9 mouse cellular contexts compared by ENCODE assay signal in genomic region chr9:60281281-60281680, GRCm38 (mm10).
DNase-seq lines count a peak whose midpoint lies in the region; ATAC-seq and TF ChIP-seq lines count a peak whose summit lies in the region.
"Had no signal": no experiment of that assay in that cellular context is flagged by ENCODE, and none has a peak within 500 bp of the region (broad histone marks: within the 10 kb centered on the region; RNA-seq: fewer than 3 reads in every experiment).

No protein-coding gene starts in this region.

- H3K4me2 ChIP-seq in midbrain, postnatal 0 days (ENCODE audit: low read depth, low read length, poor library complexity, severe bottlenecking) = no peak overlapping the region
- H3K4me2 ChIP-seq in stomach, embryonic 16.5 days (ENCODE audit: low read depth, low read length) = no peak overlapping the region
- H3K4me2 ChIP-seq in forebrain, embryonic 12.5 days = no peak overlapping the region
- H3K4me2 ChIP-seq: embryonic facial prominence, embryonic 15.5 days had no signal

- no peaks in the 10 kb centered on the region for H3K9me3 ChIP-seq in midbrain, embryonic 10.5 days (replicated peaks)
- no peaks in the 10 kb centered on the region for H3K9me3 ChIP-seq in midbrain, postnatal 0 days (ENCODE audit: low read length)
- no peaks in the 10 kb centered on the region for H3K9me3 ChIP-seq in stomach, embryonic 16.5 days (replicated peaks; ENCODE audit: control insufficient read depth, low read length)
- H3K9me3 ChIP-seq in forebrain, embryonic 12.5 days = no peaks in the 10 kb centered on the region
- H3K9me3 ChIP-seq: embryonic facial prominence, embryonic 15.5 days had no signal

- 0 out of 2 replicates have a peak overlapping the region, but pooled peaks have one; percentile 28 for H3K27ac ChIP-seq in midbrain, embryonic 10.5 days (replicated peaks)
- H3K27ac ChIP-seq in midbrain, postnatal 0 days (ENCODE audit: low read depth, low read length) = no peak overlapping the region
- H3K27ac ChIP-seq in stomach, embryonic 16.5 days (ENCODE audit: low read length) = peak overlapping the region; percentile 60; the same call in 1 of the 2 replicates
- no peak overlapping the region for H3K27ac ChIP-seq in left cerebral cortex, adult 2 months
- no peak overlapping the region for H3K27ac ChIP-seq in forebrain, embryonic 12.5 days
- H3K27ac ChIP-seq: embryonic facial prominence, embryonic 15.5 days had no signal

- intact Hi-C loops in heart, postnatal 14 days (cut with DNase I) = loop anchor here (5.0 kb wide), 1 partner anchor 241 kb away; the partner anchor contains the start of gene Thsd4
- intact Hi-C loops in left cerebral cortex, adult 2 months (cut with DNase I) = no loop called here

- WGBS in midbrain, embryonic 10.5 days = 79% methylated on average over 11 of the region's 11 CpGs
- WGBS in midbrain, postnatal 0 days = 53% methylated on average over 11 of the region's 11 CpGs
- WGBS in stomach, embryonic 16.5 days = 47% methylated on average over 11 of the region's 11 CpGs
- WGBS in forebrain, embryonic 12.5 days = 69% methylated on average over 11 of the region's 11 CpGs

- ATAC-seq in midbrain, postnatal 0 days (ENCODE audit: low FRiP score) = no peak
- ATAC-seq in stomach, embryonic 16.5 days (ENCODE audit: insufficient read depth, low FRiP score) = peak; percentile 42; the same call in 1 of the 2 replicates
- no peak for ATAC-seq in forebrain, embryonic 12.5 days (ENCODE audit: low FRiP score)

- H3K9ac ChIP-seq in midbrain, postnatal 0 days (replicated peaks; ENCODE audit: low read length, poor library complexity, severe bottlenecking) = no peak overlapping the region
- H3K9ac ChIP-seq in stomach, embryonic 16.5 days (ENCODE audit: low read length) = no peak overlapping the region
- H3K9ac ChIP-seq in forebrain, embryonic 12.5 days = no peak overlapping the region
- H3K9ac ChIP-seq: embryonic facial prominence, embryonic 15.5 days had no signal

- peaks cover 50% of the 10 kb centered on the region for H3K27me3 ChIP-seq in midbrain, embryonic 10.5 days (ENCODE audit: low read depth, poor library complexity, severe bottlenecking)
- no peaks in the 10 kb centered on the region for H3K27me3 ChIP-seq in midbrain, postnatal 0 days (ENCODE audit: insufficient read depth, low read length)
- H3K27me3 ChIP-seq in stomach, embryonic 16.5 days (ENCODE audit: control insufficient read depth, insufficient read depth, low read length) = no peaks in the 10 kb centered on the region
- H3K27me3 ChIP-seq in forebrain, embryonic 12.5 days = peaks cover 52% of the 10 kb centered on the region
- H3K27me3 ChIP-seq: embryonic facial prominence, embryonic 15.5 days had no signal

- peaks cover 51% of the 10 kb centered on the region for H3K4me1 ChIP-seq in midbrain, embryonic 10.5 days
- no peaks in the 10 kb centered on the region for H3K4me1 ChIP-seq in midbrain, postnatal 0 days (ENCODE audit: insufficient read depth, low read length)
- H3K4me1 ChIP-seq in stomach, embryonic 16.5 days (ENCODE audit: control insufficient read depth, insufficient read depth, low read length) = peaks cover 13% of the 10 kb centered on the region
- peaks cover 39% of the 10 kb centered on the region for H3K4me1 ChIP-seq in forebrain, embryonic 12.5 days

- TF ChIP-seq CTCF in midbrain, postnatal 0 days (IDR thresholded peaks at IDR 0.05) = no peak
- TF ChIP-seq CTCF in left cerebral cortex, adult 2 months (IDR thresholded peaks at IDR 0.05) = no peak

- no peak overlapping the region for H3K4me3 ChIP-seq in midbrain, embryonic 10.5 days
- H3K4me3 ChIP-seq in midbrain, postnatal 0 days (ENCODE audit: low read depth, low read length) = no peak overlapping the region
- H3K4me3 ChIP-seq in stomach, embryonic 16.5 days (replicated peaks; ENCODE audit: low read length) = no peak overlapping the region
- H3K4me3 ChIP-seq in left cerebral cortex, adult 2 months = no peak overlapping the region
- H3K4me3 ChIP-seq in forebrain, embryonic 12.5 days (replicated peaks) = no peak overlapping the region
- H3K4me3 ChIP-seq: embryonic facial prominence, embryonic 15.5 days had no signal

- H3K36me3 ChIP-seq in midbrain, embryonic 10.5 days = no peaks in the 10 kb centered on the region
- no peaks in the 10 kb centered on the region for H3K36me3 ChIP-seq in midbrain, postnatal 0 days (ENCODE audit: insufficient read depth, low read length)
- H3K36me3 ChIP-seq in stomach, embryonic 16.5 days (ENCODE audit: control insufficient read depth, insufficient read depth, low read length) = no peaks in the 10 kb centered on the region
- H3K36me3 ChIP-seq in forebrain, embryonic 12.5 days (replicated peaks) = no peaks in the 10 kb centered on the region
- H3K36me3 ChIP-seq: embryonic facial prominence, embryonic 15.5 days had no signal

- no peak for DNase-seq in midbrain, embryonic 10.5 days (ENCODE audit: low spot score)
- DNase-seq in midbrain, postnatal 0 days (ENCODE audit: low spot score) = no peak
- DNase-seq in heart, postnatal 14 days = peak; percentile 44 to 49
- DNase-seq in kidney, postnatal 4 days = peak; percentile 77 to 84
- DNase-seq in left cerebral cortex, adult 2 months (ENCODE audit: extremely low spot score in 1 of 2, low spot score in 2 of 2) = no peak
- DNase-seq in urinary bladder, postnatal 10 days (ENCODE audit: low spot score) = no peak

Comparison
In these comparisons a context has a peak if more than half of its experiments do, and no peak if none do; other contexts are left out.
1. H3K27ac ChIP-seq: peak in midbrain, embryonic 10.5 days (single experiment) and stomach, embryonic 16.5 days (single experiment); none in midbrain, postnatal 0 days (single experiment), left cerebral cortex, adult 2 months (single experiment) and forebrain, embryonic 12.5 days (single experiment).
2. DNase-seq: peak in heart, postnatal 14 days (2 of 2) and kidney, postnatal 4 days (2 of 2); none in midbrain, embryonic 10.5 days (single experiment), midbrain, postnatal 0 days (single experiment), left cerebral cortex, adult 2 months (0 of 2) and urinary bladder, postnatal 10 days (single experiment).